Mouse (Mus musculus): Measurements from ENCODE around the gene Olfr30. TPM values are rescaled to one million over a fixed set of nuclear protein-coding genes. Genes with fewer than 3 reads are reported as not detected.

Olfr30 gene
- polyA plus RNA-seq, 1 experiment from 2014 or later = not detected

DNA sequence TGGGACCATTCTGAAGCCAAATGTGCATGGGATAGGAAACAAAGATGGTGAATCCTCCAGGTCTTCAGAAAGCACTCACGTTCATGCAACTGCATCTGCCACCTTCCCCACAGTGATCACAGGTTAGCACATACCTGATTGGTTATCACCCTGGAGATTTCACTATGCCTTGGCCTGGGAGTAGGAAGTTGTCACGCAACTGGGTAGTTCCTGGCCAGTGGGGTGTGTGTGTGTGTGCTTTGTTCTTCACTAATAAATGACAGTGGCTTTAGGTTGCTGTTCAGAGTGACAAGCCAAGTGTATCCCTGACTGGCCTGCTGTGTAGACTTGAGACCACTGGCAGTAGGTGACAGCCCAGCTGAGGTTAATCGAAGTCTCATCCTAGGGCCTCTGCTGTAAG lies 29.8 kb downstream of the Olfr30 start, which contains the start of gene Gm12253:
TSS of gene Gm12253 (plus strand) at position 301 of the 400 bp plus-strand sequence.
- H3K9me3 ChIP-seq (replicated peaks; ENCODE audit: control insufficient read depth, low read length) = no peaks in the 10 kb centered on the region
- no peak within 1 kb of the TSS for H3K4me2 ChIP-seq (ENCODE audit: low read depth, low read length)
- H3K9ac ChIP-seq (ENCODE audit: low read depth, low read length) = no peak within 1 kb of the TSS
- no peak for ATAC-seq (ENCODE audit: low read depth)
- no peak within 1 kb of the TSS for H3K4me3 ChIP-seq (ENCODE audit: low read depth, low read length)
- H3K27me3 ChIP-seq (ENCODE audit: control insufficient read depth, insufficient read depth, low read depth, low read length) = no peaks in the 10 kb centered on the region
- no peaks in the 10 kb centered on the region for H3K36me3 ChIP-seq (ENCODE audit: control insufficient read depth, insufficient read depth)
- WGBS (ENCODE audit: insufficient replicate concordance) = 61% methylated on average over 3 of the region's 3 CpGs
- H3K4me1 ChIP-seq (ENCODE audit: control insufficient read depth, low read depth, low read length) = no peaks in the 10 kb centered on the region
- H3K27ac ChIP-seq (ENCODE audit: low read length) = no peak within 1 kb of the TSS

DNA sequence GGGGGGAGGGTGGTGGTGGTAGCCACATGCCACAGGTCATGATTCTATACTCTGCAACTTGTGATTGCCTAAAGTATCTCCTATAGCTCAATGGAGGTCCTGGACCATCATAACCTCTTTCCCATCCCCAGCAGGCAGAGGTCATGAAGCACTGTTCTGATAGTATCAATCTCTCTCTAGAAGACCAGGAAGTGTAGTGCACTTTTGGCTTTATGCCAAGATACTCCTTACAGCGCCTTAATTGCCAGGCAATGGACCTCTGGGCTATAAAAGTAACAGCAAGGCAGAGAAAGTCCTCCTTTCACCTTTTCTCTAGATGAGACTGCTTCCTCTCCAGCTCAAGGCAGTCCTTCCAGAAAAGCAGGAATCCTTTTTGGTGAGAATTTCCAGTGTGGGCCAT lies 41.3 kb downstream of the Olfr30 start, which contains the start of gene 1810065E05Rik:
TSS of gene 1810065E05Rik (plus strand) at position 297 of the 400 bp plus-strand sequence.
- H3K27ac ChIP-seq (ENCODE audit: low read length) = no peak within 1 kb of the TSS
- no peaks in the 10 kb centered on the region for H3K36me3 ChIP-seq (ENCODE audit: control insufficient read depth, insufficient read depth)
- no peaks in the 10 kb centered on the region; the same call in 1 of the 2 replicates for H3K27me3 ChIP-seq (ENCODE audit: control insufficient read depth, insufficient read depth, low read depth, low read length)
- H3K4me2 ChIP-seq (ENCODE audit: low read depth, low read length) = no peak within 1 kb of the TSS
- 43% methylated on average over 1 of the region's 1 CpGs for WGBS (ENCODE audit: insufficient replicate concordance)
- no peak within 1 kb of the TSS for H3K4me3 ChIP-seq (ENCODE audit: low read depth, low read length)
- no peaks in the 10 kb centered on the region for H3K9me3 ChIP-seq (replicated peaks; ENCODE audit: control insufficient read depth, low read length)
- no peaks in the 10 kb centered on the region for H3K4me1 ChIP-seq (ENCODE audit: control insufficient read depth, low read depth, low read length)
- H3K9ac ChIP-seq (ENCODE audit: low read depth, low read length) = no peak within 1 kb of the TSS
- ATAC-seq (ENCODE audit: low read depth) = no peak

DNA sequence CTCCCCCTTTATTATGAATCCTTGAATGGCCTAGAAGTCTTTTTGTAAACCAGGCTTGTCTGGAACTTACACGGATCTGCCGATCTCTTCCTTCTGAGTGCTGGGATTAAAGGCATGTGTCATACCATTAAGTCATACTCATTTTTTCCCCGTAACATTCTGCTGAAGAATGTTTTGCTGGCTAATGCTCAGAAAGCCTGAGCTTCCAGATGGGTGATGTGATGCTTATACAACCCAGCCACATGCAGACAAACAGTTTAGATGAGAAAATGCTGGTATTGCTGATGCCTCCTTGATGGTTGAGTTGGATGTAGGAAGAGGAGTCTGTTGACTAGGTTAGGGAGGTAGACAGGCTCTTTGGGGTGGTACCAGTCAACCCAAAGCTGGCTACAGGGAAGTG lies 43.7 kb downstream of the Olfr30 start:
- Histone ChIP-seq H3K36me3 (ENCODE audit: control insufficient read depth, insufficient read depth) (no peaks in the 10 kb centered on the region), H3K9me3 (replicated peaks; ENCODE audit: control insufficient read depth, low read length) (no peaks in the 10 kb centered on the region), H3K27me3 (ENCODE audit: control insufficient read depth, insufficient read depth, low read depth, low read length) (no peaks in the 10 kb centered on the region; the same call in 1 of the 2 replicates), H3K4me1 (ENCODE audit: control insufficient read depth, low read depth, low read length) (no peaks in the 10 kb centered on the region), H3K4me2 (ENCODE audit: low read depth, low read length) (no peak overlapping the region), H3K27ac (ENCODE audit: low read length) (no peak overlapping the region), H3K9ac (ENCODE audit: low read depth, low read length) (no peak overlapping the region), H3K4me3 (ENCODE audit: low read depth, low read length) (no peak overlapping the region)
- no peak for ATAC-seq (ENCODE audit: low read depth)
- WGBS (ENCODE audit: insufficient replicate concordance) = 53% methylated on average over 3 of the region's 3 CpGs

DNA sequence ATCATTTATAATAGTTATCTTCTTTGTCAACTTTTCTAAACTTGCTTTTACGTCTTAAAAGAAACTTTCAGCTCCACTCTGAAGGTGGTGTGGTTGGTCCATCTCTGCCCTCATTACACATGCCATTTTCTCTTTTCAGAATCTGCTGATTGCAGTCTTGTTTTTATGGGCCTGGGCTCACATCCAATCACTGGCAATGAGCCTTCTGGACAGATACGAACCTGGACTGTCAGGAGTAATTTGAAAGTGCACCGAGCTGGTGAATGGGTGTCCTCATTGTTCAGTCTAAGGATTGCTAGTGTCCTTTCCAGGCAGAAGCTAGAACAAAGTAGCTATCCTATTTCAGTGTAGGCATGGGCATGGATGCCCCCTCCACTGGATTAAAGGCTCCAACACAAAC lies 54.0 kb downstream of the Olfr30 start:
- ATAC-seq (ENCODE audit: low read depth) = no peak
- H3K36me3 ChIP-seq (ENCODE audit: control insufficient read depth, insufficient read depth) = no peaks in the 10 kb centered on the region
- WGBS (ENCODE audit: insufficient replicate concordance) = 62% methylated on average over 3 of the region's 3 CpGs
- no peak overlapping the region for H3K9ac ChIP-seq (ENCODE audit: low read depth, low read length)
- H3K4me3 ChIP-seq (ENCODE audit: low read depth, low read length) = no peak overlapping the region
- H3K4me2 ChIP-seq (ENCODE audit: low read depth, low read length) = no peak overlapping the region
- H3K4me1 ChIP-seq (ENCODE audit: control insufficient read depth, low read depth, low read length) = no peaks in the 10 kb centered on the region
- no peak overlapping the region for H3K27ac ChIP-seq (ENCODE audit: low read length)
- H3K27me3 ChIP-seq (ENCODE audit: control insufficient read depth, insufficient read depth, low read depth, low read length) = no peaks in the 10 kb centered on the region
- H3K9me3 ChIP-seq (replicated peaks; ENCODE audit: control insufficient read depth, low read length) = no peaks in the 10 kb centered on the region

Other genes with a start within 250 kb of the Olfr30 start
- 2.5 and 3.2 TPM in 2 replicates for gene 4930438A08Rik, start 187.5 kb downstream of the Olfr30 start, polyA plus RNA-seq (2015; fragmentation: Nextera tagmentation; extraction: Ambion mirVana)
- gene Zfp692, start 155.2 kb downstream of the Olfr30 start, polyA plus RNA-seq (2015; fragmentation: Nextera tagmentation; extraction: Ambion mirVana) = 9.8 and 10.1 TPM in 2 replicates
- gene Zfp672, start 131.9 kb downstream of the Olfr30 start, polyA plus RNA-seq (2015; fragmentation: Nextera tagmentation; extraction: Ambion mirVana) = 33.8 and 36.6 TPM in 2 replicates
- gene Sh3bp5l, start 131.5 kb downstream of the Olfr30 start, polyA plus RNA-seq (2015; fragmentation: Nextera tagmentation; extraction: Ambion mirVana) = 16.8 and 17.0 TPM in 2 replicates
- 0.16 and 12.0 TPM in 2 replicates for gene Lypd8, start 83.2 kb downstream of the Olfr30 start, polyA plus RNA-seq (2015; fragmentation: Nextera tagmentation; extraction: Ambion mirVana)
- not detected in 2 replicates for gene 1810065E05Rik, start 41.2 kb downstream of the Olfr30 start, polyA plus RNA-seq (2015; fragmentation: Nextera tagmentation; extraction: Ambion mirVana)
- not detected in 2 replicates for gene Gm12253, start 29.7 kb downstream of the Olfr30 start, polyA plus RNA-seq (2015; fragmentation: Nextera tagmentation; extraction: Ambion mirVana)
- gene Lypd9, start 9.3 kb downstream of the Olfr30 start, polyA plus RNA-seq (2015; fragmentation: Nextera tagmentation; extraction: Ambion mirVana) = not detected in 2 replicates
- gene Olfr332, start 30.3 kb upstream of the Olfr30 start, polyA plus RNA-seq (2015; fragmentation: Nextera tagmentation; extraction: Ambion mirVana) = not detected in 2 replicates
- not detected in 2 replicates for gene Olfr331, start 40.3 kb upstream of the Olfr30 start, polyA plus RNA-seq (2015; fragmentation: Nextera tagmentation; extraction: Ambion mirVana)
- not detected in 2 replicates for gene Olfr330, start 72.6 kb upstream of the Olfr30 start, polyA plus RNA-seq (2015; fragmentation: Nextera tagmentation; extraction: Ambion mirVana)
- gene Olfr329-ps, start 84.2 kb upstream of the Olfr30 start, polyA plus RNA-seq (2015; fragmentation: Nextera tagmentation; extraction: Ambion mirVana) = not detected in 2 replicates
- not detected in 2 replicates for gene Olfr328, start 93.4 kb upstream of the Olfr30 start, polyA plus RNA-seq (2015; fragmentation: Nextera tagmentation; extraction: Ambion mirVana)
- not detected in 2 replicates for gene Olfr224, start 108.3 kb upstream of the Olfr30 start, polyA plus RNA-seq (2015; fragmentation: Nextera tagmentation; extraction: Ambion mirVana)
- not detected in 2 replicates for gene Olfr325, start 115.5 kb upstream of the Olfr30 start, polyA plus RNA-seq (2015; fragmentation: Nextera tagmentation; extraction: Ambion mirVana)
- gene Olfr324, start 132.8 kb upstream of the Olfr30 start, polyA plus RNA-seq (2015; fragmentation: Nextera tagmentation; extraction: Ambion mirVana) = not detected in 2 replicates
- not detected in 2 replicates for gene 2210407C18Rik, start 153.8 kb upstream of the Olfr30 start, polyA plus RNA-seq (2015; fragmentation: Nextera tagmentation; extraction: Ambion mirVana)
- gene Olfr323, start 168.2 kb upstream of the Olfr30 start, polyA plus RNA-seq (2015; fragmentation: Nextera tagmentation; extraction: Ambion mirVana) = not detected in 2 replicates
- gene Trim58, start 178.2 kb upstream of the Olfr30 start, polyA plus RNA-seq (2015; fragmentation: Nextera tagmentation; extraction: Ambion mirVana) = 12.7 and 15.7 TPM in 2 replicates
- 0.08 TPM in 1 of 2 replicates, not detected in the other for gene Olfr322, start 196.5 kb upstream of the Olfr30 start, polyA plus RNA-seq (2015; fragmentation: Nextera tagmentation; extraction: Ambion mirVana)
- gene Olfr320, start 218.8 kb upstream of the Olfr30 start, polyA plus RNA-seq (2015; fragmentation: Nextera tagmentation; extraction: Ambion mirVana) = not detected in 2 replicates
- gene Olfr319, start 236.9 kb upstream of the Olfr30 start, polyA plus RNA-seq (2015; fragmentation: Nextera tagmentation; extraction: Ambion mirVana) = not detected in 2 replicates

Measured in liver, embryonic 16.5 days (tissue).